Mouse (Mus musculus) heart, postnatal 0 days (tissue): ENCODE measurements around the gene Tbxas1. TPM values are rescaled to one million over a fixed set of nuclear protein-coding genes. Genes with fewer than 3 reads are reported as not detected.

Source experiments
- ATAC-seq: fragments of 200-750 bp; cut with Nextera tagmentation; 2 replicates; pipeline ENCODE4 v1.8.0; 2017; ENCODE audit warnings: low read depth, moderate number of reproducible peaks, moderate library complexity; ENCODE audit not compliant: insufficient read depth
- DNase-seq: peaks from one replicate; pipeline ENCODE4 v3.0.0-alpha.2; 2016; ENCODE audit warnings: low spot score
- H3K27ac ChIP-seq: fragments of 300-500 bp; sonication (generic); 2 replicates; pipeline ENCODE4 v1.5.1; 2014; ENCODE audit warnings: low read depth, mild to moderate bottlenecking
- H3K27me3 ChIP-seq: fragments of 300-500 bp; sonication (generic); 2 replicates; pipeline ENCODE4 v1.6.1; 2014; ENCODE audit warnings: low read length, mixed read lengths; ENCODE audit not compliant: control insufficient read depth, insufficient read depth
- H3K36me3 ChIP-seq: fragments of 300-500 bp; sonication (generic); replicated peaks from 2 replicates; pipeline ENCODE4 v1.6.1; 2014; ENCODE audit warnings: low read length, mixed read lengths; ENCODE audit not compliant: control insufficient read depth, insufficient read depth
- H3K4me1 ChIP-seq: fragments of 300-500 bp; sonication (generic); 2 replicates; pipeline ENCODE4 v1.6.1; 2014; ENCODE audit warnings: antibody characterized with exemption; ENCODE audit not compliant: control insufficient read depth, insufficient read depth
- H3K4me2 ChIP-seq: fragments of 300-500 bp; sonication (generic); 2 replicates; pipeline ENCODE4 v1.6.1; 2014; ENCODE audit warnings: low read depth, mild to moderate bottlenecking, low read length, moderate library complexity
- H3K4me3 ChIP-seq: fragments of 300-500 bp; sonication (generic); 2 replicates; pipeline ENCODE4 v1.5.1; 2014; ENCODE audit warnings: low read depth, low read length
- H3K9ac ChIP-seq: fragments of 300-500 bp; sonication (generic); replicated peaks from 2 replicates; pipeline ENCODE4 v1.6.1; 2014; ENCODE audit warnings: low read depth, low read length, mixed read lengths
- H3K9me3 ChIP-seq: fragments of 300-500 bp; sonication (generic); replicated peaks from 2 replicates; pipeline ENCODE4 v1.6.1; 2016; ENCODE audit warnings: low read length; ENCODE audit not compliant: control insufficient read depth
- CTCF ChIP-seq: IDR thresholded peaks from 2 replicates; pipeline ENCODE4 v1.5.1; 2016; ENCODE audit warnings: antibody characterized with exemption, control low read depth, low read depth
- EP300 ChIP-seq: IDR thresholded peaks from 2 replicates; pipeline ENCODE4 v1.6.1; 2016; ENCODE audit warnings: antibody characterized with exemption, low read depth
- WGBS: fragments of 180-500 bp; shearing (Covaris S2); extraction: QIAGEN DNeasy Blood & Tissue Kit; methylation state at CpG from one replicate; pipeline ENCODE4 v1.1.7; 2014; 5-methylcytosine and 5-hydroxymethylcytosine counted together
- polyA plus RNA-seq: library from polyadenylated mRNA; unstranded; fragments of >200 nt; fragmentation: Nextera tagmentation; extraction: Ambion mirVana; gene quantifications from 2 replicates; pipeline ENCODE4 v1.2.1, GENCODE M21; 2015
- total RNA-seq: library from RNA; depleted of rRNA; stranded (reverse); fragments of >200 nt; gene quantifications from 2 replicates; pipeline ENCODE4 v1.2.3, GENCODE M21; 2014; ENCODE audit warnings: low replicate concordance

Tbxas1 gene
- total and polyA plus RNA-seq, 2 experiments from 2014 or later = 0.64 to 1.6 TPM

DNA sequence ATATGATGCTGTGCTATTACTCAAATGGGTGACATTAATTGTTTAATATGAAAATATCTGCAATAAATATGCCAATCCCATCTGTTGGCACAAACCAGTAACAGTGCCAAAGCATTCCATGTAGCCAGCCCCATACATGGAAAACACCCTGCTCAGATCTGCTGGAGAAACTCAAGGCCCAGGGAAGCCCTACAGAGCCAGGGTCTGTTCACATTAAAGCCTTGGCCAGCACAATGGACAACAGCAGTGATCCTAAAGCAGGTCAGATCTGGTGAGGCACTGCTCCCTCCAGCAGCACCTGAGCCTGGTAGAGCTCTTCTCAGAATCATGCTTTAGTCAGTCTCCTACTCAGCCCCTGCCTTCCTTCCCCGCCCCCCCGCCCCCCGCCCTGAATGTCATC lies 237.9 kb downstream of the Tbxas1 start:
- H3K4me1 ChIP-seq = peaks cover 8% of the 10 kb centered on the region; the same call in 1 of the 2 replicates
- H3K9me3 ChIP-seq = no peaks in the 10 kb centered on the region
- WGBS = 88% methylated on average over 3 of the region's 3 CpGs
- H3K4me2 ChIP-seq = no peak overlapping the region
- DNase-seq (no peak), ATAC-seq (no peak)
- H3K9ac ChIP-seq = no peak overlapping the region
- no peaks in the 10 kb centered on the region for H3K27me3 ChIP-seq
- TF ChIP-seq CTCF (no peak), EP300 (no peak)
- peaks cover 27% of the 10 kb centered on the region for H3K36me3 ChIP-seq
- no peak overlapping the region for H3K4me3 ChIP-seq
- no peak overlapping the region for H3K27ac ChIP-seq

DNA sequence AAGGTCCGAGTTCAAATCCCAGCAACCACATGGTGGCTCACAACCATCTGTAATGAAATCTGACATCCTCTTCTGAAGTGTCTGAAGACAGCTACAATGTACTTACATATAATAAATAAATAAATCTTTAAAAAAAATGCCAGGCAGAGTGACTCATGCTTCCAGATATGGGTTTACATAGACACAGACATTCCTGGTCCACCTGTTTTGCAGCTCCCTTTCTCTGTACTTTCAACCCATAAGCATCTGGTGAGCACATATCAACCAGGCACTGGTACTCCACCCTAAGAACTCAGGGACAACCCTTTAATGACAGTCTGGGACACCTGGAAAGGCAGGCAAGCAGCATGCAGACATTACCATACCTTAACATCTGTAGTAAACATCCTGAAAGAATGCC lies 240.2 kb downstream of the Tbxas1 start:
- H3K4me2 ChIP-seq = no peak overlapping the region
- H3K27ac ChIP-seq = no peak overlapping the region
- ATAC-seq = no peak
- peaks cover 20% of the 10 kb centered on the region; the same call in 1 of the 2 replicates for H3K36me3 ChIP-seq
- no peak for DNase-seq
- no peak overlapping the region for H3K9ac ChIP-seq
- no peaks in the 10 kb centered on the region for H3K9me3 ChIP-seq
- no peak for TF ChIP-seq EP300
- no peak for TF ChIP-seq CTCF
- H3K4me1 ChIP-seq = peaks cover 13% of the 10 kb centered on the region
- WGBS = 84% methylated on average over 1 of the region's 1 CpGs
- H3K4me3 ChIP-seq = no peak overlapping the region
- no peaks in the 10 kb centered on the region for H3K27me3 ChIP-seq

DNA sequence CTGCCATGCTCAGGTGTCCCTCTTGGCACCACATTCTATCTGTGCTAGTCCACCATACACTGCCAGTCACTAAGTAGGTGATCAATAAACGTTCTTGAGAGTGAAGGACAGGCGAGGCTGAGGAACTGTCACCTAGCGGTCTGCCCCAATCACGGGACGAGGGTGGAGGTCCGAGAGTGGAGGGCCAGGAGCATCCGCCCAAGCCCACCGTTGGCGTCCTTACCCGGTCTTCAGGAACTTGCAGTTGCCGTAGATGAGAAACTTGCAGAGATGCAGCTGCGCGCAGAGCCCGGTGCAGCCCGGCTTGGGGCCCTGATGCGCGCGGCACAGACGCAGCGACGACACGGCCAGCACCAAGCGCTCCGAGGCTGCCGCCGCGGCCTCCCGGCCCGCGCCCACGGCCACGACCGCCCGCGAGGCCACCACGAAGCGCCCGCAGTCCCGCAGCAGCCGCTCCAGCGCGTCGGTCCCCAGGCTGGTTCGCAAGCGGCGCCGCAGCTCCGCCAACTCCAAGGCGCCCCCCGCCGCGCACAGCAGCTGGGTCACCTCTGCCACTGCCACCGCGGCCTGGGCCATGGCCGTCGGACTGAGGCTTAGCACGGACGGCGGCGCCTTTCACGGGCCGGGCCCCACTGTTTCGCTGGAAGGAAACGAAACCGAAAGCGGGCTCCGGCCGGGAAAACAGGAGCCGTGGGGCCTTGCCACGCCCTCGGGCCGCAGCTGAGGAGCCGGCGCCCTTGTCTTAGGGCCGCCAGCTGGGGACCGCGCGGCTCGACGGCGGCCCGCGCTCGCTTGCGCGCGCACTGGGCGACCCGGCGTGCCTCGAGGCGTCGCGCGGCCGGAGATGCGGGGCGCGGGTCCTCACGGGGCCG lies 242.6 kb downstream of the Tbxas1 start, which contains the start of gene Parp12:
Gene Parp12 (minus strand): TSS at position 766 of the 872 bp plus-strand sequence.
- ATAC-seq (peak; percentile 82), DNase-seq (peak; percentile 73)
- Histone ChIP-seq H3K9me3 (no peaks in the 10 kb centered on the region), H3K9ac (peak within 1 kb of the TSS; percentile 86), H3K27ac (peak within 1 kb of the TSS; percentile 73), H3K36me3 (peaks cover 4% of the 10 kb centered on the region; the same call in 1 of the 2 replicates), H3K4me1 (peaks cover 13% of the 10 kb centered on the region), H3K27me3 (no peaks in the 10 kb centered on the region), H3K4me3 (peak within 1 kb of the TSS; percentile 68), H3K4me2 (peak within 1 kb of the TSS; percentile 74)
- WGBS = under 1% methylated on average over 98 of the region's 101 CpGs
- TF ChIP-seq CTCF (no peak), EP300 (no peak)

DNA sequence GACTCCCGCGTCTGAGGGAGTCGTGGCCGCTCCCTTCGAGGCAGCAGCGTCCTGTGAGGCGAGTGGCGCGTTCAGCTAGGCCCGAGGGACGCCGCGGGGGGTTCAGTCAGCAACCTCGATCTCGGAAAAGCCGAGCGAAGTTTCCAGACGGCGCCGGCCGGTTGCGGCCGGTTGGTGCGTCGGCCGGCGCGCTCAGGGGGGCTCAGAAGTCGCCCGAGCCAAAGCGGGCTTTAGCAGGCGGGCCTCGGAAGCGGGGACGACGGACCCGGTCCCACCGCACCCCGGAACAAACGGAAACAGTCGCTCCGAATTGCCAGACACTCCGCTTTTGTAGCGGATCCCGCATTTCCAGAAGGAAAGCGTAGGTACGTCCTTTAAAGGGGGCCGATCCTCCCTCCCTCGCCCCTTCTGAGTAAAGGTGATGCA lies 243.3 kb downstream of the Tbxas1 start:
- Histone ChIP-seq H3K36me3 (peaks cover 4% of the 10 kb centered on the region; the same call in 1 of the 2 replicates), H3K4me1 (peaks cover 13% of the 10 kb centered on the region), H3K9me3 (no peaks in the 10 kb centered on the region), H3K4me3 (peak overlapping the region; percentile 68), H3K4me2 (peak overlapping the region; percentile 74), H3K27me3 (no peaks in the 10 kb centered on the region), H3K27ac (peak overlapping the region; percentile 73), H3K9ac (peak overlapping the region; percentile 86)
- peak; percentile 61 for ATAC-seq
- 10% methylated on average over 49 of the region's 49 CpGs for WGBS
- TF ChIP-seq EP300 (no peak), CTCF (no peak)
- DNase-seq = peak; percentile 25

DNA sequence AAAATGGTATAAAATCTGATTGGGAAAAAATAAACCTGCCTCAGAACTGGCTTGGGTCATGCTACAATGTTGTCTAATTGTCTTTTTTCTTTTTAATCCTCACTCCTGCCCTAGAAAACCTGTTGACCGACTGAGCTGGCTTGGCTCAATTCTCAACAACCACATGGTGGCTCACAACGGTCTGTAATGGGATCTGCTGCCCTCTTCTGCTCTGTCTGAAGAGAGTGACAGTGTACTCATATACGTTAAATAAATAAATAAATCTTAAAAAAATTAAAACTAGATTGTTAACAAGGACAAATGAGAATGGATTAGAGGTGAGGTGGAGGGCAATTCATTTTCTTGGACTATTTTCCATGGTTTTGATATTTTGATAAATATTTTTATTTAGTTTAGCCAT lies 245.5 kb downstream of the Tbxas1 start:
- Histone ChIP-seq H3K36me3 (0 out of 2 replicates have a peak, but pooled peaks cover 4% of the 10 kb centered on the region), H3K4me3 (no peak overlapping the region), H3K9ac (no peak overlapping the region), H3K27ac (no peak overlapping the region), H3K4me2 (no peak overlapping the region), H3K4me1 (peaks cover 13% of the 10 kb centered on the region), H3K9me3 (no peaks in the 10 kb centered on the region), H3K27me3 (no peaks in the 10 kb centered on the region)
- ATAC-seq (no peak), DNase-seq (no peak)
- TF ChIP-seq CTCF = no peak
- no peak for TF ChIP-seq EP300
- 32% methylated on average over 3 of the region's 3 CpGs for WGBS
